Mouse (Mus musculus) CH12.LX (cell line): ENCODE results near the gene Col4a6. TPM values are rescaled to one million over a fixed set of nuclear protein-coding genes. Genes with fewer than 3 reads are reported as not detected.

Experiments
- DNase-seq: peaks from one replicate; pipeline ENCODE4 v3.0.0-alpha.2; 2013; ENCODE audit errors: extremely low read depth
- H3K27ac ChIP-seq: 2 replicates; pipeline ENCODE4 v1.5.1; 2012; ENCODE audit warnings: low read depth, mild to moderate bottlenecking, control low read depth, moderate library complexity; ENCODE audit not compliant: insufficient read depth
- H3K27me3 ChIP-seq: replicated peaks from 2 replicates; pipeline ENCODE3; 2012; ENCODE audit warnings: inconsistent platforms
- H3K36me3 ChIP-seq, 2 experiments: replicated peaks in 1 of 2; 2 replicates each; pipeline versions ENCODE3 to v1.6.1; 2012; ENCODE audit warnings: inconsistent platforms in 1 of 2, low read length in 1 of 2, mild to moderate bottlenecking in 1 of 2, mixed read lengths in 1 of 2, moderate library complexity in 1 of 2; ENCODE audit not compliant: control insufficient read depth in 1 of 2, insufficient read depth in 1 of 2
- H3K4me1 ChIP-seq, 2 experiments: 2 replicates each; pipeline ENCODE4 v1.6.1; 2012; ENCODE audit warnings: inconsistent platforms in 1 of 2, moderate library complexity in 1 of 2; ENCODE audit not compliant: insufficient read depth in 2 of 2, control insufficient read depth in 1 of 2
- H3K4me2 ChIP-seq: 2 replicates; pipeline ENCODE4 v1.6.1; 2012; ENCODE audit warnings: low read depth, mild to moderate bottlenecking, control low read depth; ENCODE audit not compliant: poor library complexity, insufficient read depth, severe bottlenecking
- H3K4me3 ChIP-seq, 3 experiments: fragments of 150-350 bp in 1 of 3; sonication (generic) in 1 of 3; replicated peaks in 1 of 3; 2 replicates each; pipeline versions ENCODE3 to v1.5.1; 2011 to 2012; ENCODE audit warnings: low read depth in 2 of 3, low read length in 2 of 3, mild to moderate bottlenecking in 2 of 3, moderate library complexity in 2 of 3, control low read depth in 1 of 3, improper control_type of control experiment in 1 of 3, inconsistent platforms in 1 of 3, mixed read lengths in 1 of 3; ENCODE audit not compliant: poor library complexity in 1 of 3
- H3K79me2 ChIP-seq: replicated peaks from 2 replicates; pipeline ENCODE4 v1.6.1; 2012; ENCODE audit warnings: mild to moderate bottlenecking, moderate library complexity; ENCODE audit not compliant: control insufficient read depth, poor library complexity, insufficient read depth, severe bottlenecking; ENCODE audit errors: extremely low read depth
- H3K9ac ChIP-seq: 2 replicates; pipeline ENCODE4 v1.6.1; 2012; ENCODE audit warnings: low read depth, mild to moderate bottlenecking, control low read depth, moderate library complexity; ENCODE audit not compliant: insufficient read depth
- H3K9me3 ChIP-seq: replicated peaks from 2 replicates; pipeline ENCODE3; 2012; ENCODE audit warnings: low read length, inconsistent platforms, mixed read lengths
- ETS1 ChIP-seq: conservative IDR thresholded peaks from 2 replicates; pipeline ENCODE4 v1.6.1; 2012; ENCODE audit warnings: low read depth, mild to moderate bottlenecking, inconsistent platforms, low read length, improper control_type of control experiment, moderate library complexity
- HCFC1 ChIP-seq: IDR thresholded peaks from 2 replicates; pipeline ENCODE4 v1.6.1; 2012; ENCODE audit warnings: low read depth, mild to moderate bottlenecking, inconsistent platforms, low read length, improper control_type of control experiment
- KAT2A ChIP-seq: IDR thresholded peaks from 2 replicates; pipeline ENCODE4 v1.6.1; 2012; ENCODE audit warnings: low read length, improper control_type of control experiment, inconsistent platforms; ENCODE audit not compliant: insufficient replicate concordance
- MAX ChIP-seq: IDR thresholded peaks from 2 replicates; pipeline ENCODE4 v1.6.1; 2011; ENCODE audit warnings: low read length, improper control_type of control experiment
- MEF2A ChIP-seq: IDR thresholded peaks from 2 replicates; pipeline ENCODE4 v1.6.1; 2014; ENCODE audit warnings: low read depth, mild to moderate bottlenecking, inconsistent platforms, low read length, improper control_type of control experiment, borderline replicate concordance
- RCOR1 ChIP-seq: conservative IDR thresholded peaks from 2 replicates; pipeline ENCODE4 v1.6.1; 2012; ENCODE audit warnings: low read depth, mild to moderate bottlenecking, inconsistent platforms, low read length, improper control_type of control experiment
- dilution Hi-C: fragments of 300-500 bp; cut with MboI; formaldehyde crosslinking; loops from 2 replicates; pipeline ENCODE4 v1.14.3; 2020; ENCODE audit warnings: low sequenced_read_pairs; ENCODE audit not compliant: extremely low pct_unique_long_range_greater_than_20kb, extremely low pct_ligation_motif_present
- in situ Hi-C: fragments of 300-500 bp; cut with MboI; formaldehyde crosslinking; loops from 3 replicates; pipeline ENCODE4 v1.14.3; 2019; ENCODE audit warnings: low sequenced_read_pairs, low pct_ligation_motif_present, low pct_unique_long_range_greater_than_20kb, mixed read lengths
- polyA plus RNA-seq: library from polyadenylated mRNA; unstranded; fragments of >175 nt; gene quantifications from 2 replicates; pipeline ENCODE4 v1.2.1, GENCODE M21; 2012; ENCODE audit warnings: low read depth; ENCODE audit not compliant: insufficient read length
- total RNA-seq, 2 experiments: library from RNA; depleted of rRNA; stranded (reverse); fragments of 300-350 nt in 1 of 2; fragments of >200 nt in 1 of 2; gene quantifications; 2 replicates each; pipeline ENCODE4 v1.2.3; 2012 to 2014

Col4a6 gene
- total and polyA plus RNA-seq, 3 experiments = 0.07 to 0.13 TPM; not detected in 1

GRCm38 (mm10) chrX:141494545-141494944, 20.7 kb upstream of the Col4a6 start:
- in situ Hi-C loops = no loop called here
- no peak overlapping the region for H3K4me3 ChIP-seq
- H3K79me2 ChIP-seq = no peaks in the 10 kb centered on the region
- no peak overlapping the region for H3K9ac ChIP-seq
- no peaks in the 10 kb centered on the region for H3K9me3 ChIP-seq
- dilution Hi-C loops = no loop called here
- no peak overlapping the region for H3K27ac ChIP-seq
- DNase-seq = no peak
- H3K36me3 ChIP-seq = no peaks in the 10 kb centered on the region
- H3K27me3 ChIP-seq = no peaks in the 10 kb centered on the region
- H3K4me2 ChIP-seq = no peak overlapping the region
- no peaks in the 10 kb centered on the region for H3K4me1 ChIP-seq
- TF ChIP-seq MEF2A = no peak
- no peak for TF ChIP-seq ETS1

DNA sequence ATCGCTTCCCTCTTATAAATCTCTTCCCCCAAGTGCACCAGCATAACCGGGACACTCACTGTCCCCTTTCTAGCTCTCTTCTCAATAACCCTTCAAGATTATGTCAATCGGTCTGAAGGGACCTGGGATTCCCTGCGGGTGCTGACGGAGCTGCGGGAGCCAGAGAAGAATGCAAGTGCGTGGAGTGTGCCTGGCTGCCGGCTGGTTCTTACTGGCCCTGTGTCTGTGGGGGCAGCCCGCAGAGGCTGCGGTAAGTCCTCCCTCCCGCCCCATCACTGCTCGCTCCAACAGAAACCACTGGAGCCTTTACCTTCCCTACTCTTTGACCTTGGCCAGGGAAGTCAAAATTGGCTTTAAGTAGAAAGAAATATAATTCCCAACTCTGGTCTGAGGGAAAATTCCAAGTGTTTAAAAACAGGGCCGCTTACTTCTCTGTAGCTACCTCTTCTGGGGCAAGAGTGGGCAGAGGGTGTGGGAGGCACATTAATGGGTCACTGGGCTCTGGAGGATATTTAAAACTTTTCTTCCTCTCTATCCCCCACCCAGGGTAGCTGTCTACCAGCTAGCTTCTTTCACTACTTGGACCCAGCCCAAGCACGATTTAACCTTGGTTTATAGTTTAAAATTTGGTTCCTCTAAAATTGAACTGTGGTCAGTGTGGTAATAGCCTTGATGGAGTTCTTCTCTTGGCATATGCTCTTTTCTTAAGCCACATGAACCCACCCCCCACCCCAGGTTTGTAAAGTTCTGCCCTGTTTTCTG, 1.9 kb upstream of the Col4a6 start:
- H3K9me3 ChIP-seq = no peaks in the 10 kb centered on the region
- H3K27me3 ChIP-seq = no peaks in the 10 kb centered on the region
- TF ChIP-seq RCOR1 (no peak), KAT2A (no peak), HCFC1 (no peak)
- peak overlapping the region in 1 of 3 experiments; percentile 24 for H3K4me3 ChIP-seq
- no peak overlapping the region for H3K9ac ChIP-seq
- H3K27ac ChIP-seq = no peak overlapping the region
- no peak for DNase-seq
- dilution Hi-C loops (no loop called here), in situ Hi-C loops (no loop called here)
- H3K4me2 ChIP-seq = peak overlapping the region; percentile 88; the same call in 1 of the 2 replicates
- no peaks in the 10 kb centered on the region for H3K79me2 ChIP-seq
- no peaks in the 10 kb centered on the region for H3K36me3 ChIP-seq
- no peaks in the 10 kb centered on the region for H3K4me1 ChIP-seq

- Histone ChIP-seq H3K79me2 (no peaks in the 10 kb centered on the region), H3K4me1 (no peaks in the 10 kb centered on the region), H3K36me3 (no peaks in the 10 kb centered on the region), H3K9me3 (no peaks in the 10 kb centered on the region), H3K27ac (no peak within 1 kb of the TSS), H3K4me3 (peak within 1 kb of the TSS in 1 of 3 experiments; percentile 30), H3K4me2 (peak within 1 kb of the TSS; percentile 88), H3K9ac (no peak within 1 kb of the TSS), H3K27me3 (no peaks in the 10 kb centered on the region)
- dilution Hi-C loops = no loop called here
- no peak for DNase-seq
- in situ Hi-C loops = no loop called here
- TF ChIP-seq MEF2A (no peak), MAX (no peak)
Observed at GRCm38 (mm10) chrX:141475110-141475509, 1.2 kb upstream of the Col4a6 start, which contains the start of gene Col4a5. Col4a5 (plus strand) TSS chrX:141475385.
